Mouse (Mus musculus) spleen, adult 2 months (tissue): ENCODE measurements around the gene Ankrd44.

ENCODE experiments used
- CTCF ChIP-seq: fragments of 200-500 bp; IDR thresholded peaks from 2 replicates; pipeline ENCODE4 v1.5.1; 2011; ENCODE audit warnings: mild to moderate bottlenecking, inconsistent platforms; ENCODE audit not compliant: insufficient read depth, insufficient read length, insufficient replicate concordance; ENCODE audit errors: extremely low read depth
- POLR2A ChIP-seq: fragments of 200-500 bp; IDR thresholded peaks from 2 replicates; pipeline ENCODE4 v1.6.1; 2011; ENCODE audit warnings: low read depth, low read length, inconsistent platforms

DNA sequence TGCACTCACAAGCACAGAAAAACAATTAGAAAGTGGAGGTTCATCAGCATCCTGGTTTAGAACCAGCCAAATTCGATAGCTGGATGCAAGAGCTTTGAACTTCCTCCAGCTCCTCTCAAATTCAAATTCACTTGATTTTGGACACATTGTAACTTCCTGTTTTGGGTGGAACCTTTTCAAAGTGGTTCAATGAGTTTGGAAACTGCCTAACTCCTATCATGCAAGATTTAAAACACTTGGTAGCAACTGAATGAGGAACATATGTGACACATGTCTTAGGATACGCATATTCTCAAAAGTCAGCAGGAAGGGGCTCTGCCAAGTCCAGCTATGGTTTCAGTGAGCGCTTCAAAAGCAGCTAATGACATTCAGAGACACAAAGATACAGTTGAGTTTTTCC, 18.5 kb upstream of the Ankrd44 start:
- TF ChIP-seq CTCF (no peak), POLR2A (no peak)
